Mouse (Mus musculus) mature B cell (primary cell): ENCODE results near the gene Apex1.
"Not testable (repeated sequence)": the region's sequence is repeated elsewhere in the genome, so short reads cannot be mapped to it uniquely, and the experiment has no call there.

Source experiments
- in situ Hi-C: fragments of 300-500 bp; cut with MboI; formaldehyde crosslinking; loops from 2 replicates; pipeline ENCODE4 v1.14.3; 2019

The Apex1 gene

GRCm38 (mm10) chr14:50925111-50925920, 548 bp downstream of the Apex1 start:
- in situ Hi-C loops: loop anchor here (10.0 kb wide), 2 partner anchors 101 to 139 kb away; no protein-coding TSS in a partner anchor

GRCm38 (mm10) chr14:50927366-50927765, 2.6 kb downstream of the Apex1 start:
- in situ Hi-C loops: loop anchor here (10.0 kb wide), 2 partner anchors 103 to 137 kb away; no protein-coding TSS in a partner anchor

GRCm38 (mm10) chr14:50929951-50930350, 5.2 kb downstream of the Apex1 start:
- in situ Hi-C loops: loop anchor here (10.0 kb wide), 3 partner anchors 105 to 135 kb away; partner anchors contain the start of genes Ccnb1ip1 and Parp2

- in situ Hi-C loops: loop anchor here (10.0 kb wide), 1 partner anchor 126 kb away; the partner anchor contains the start of genes Ccnb1ip1 and Parp2
Measured at GRCm38 (mm10) chr14:50930377-50930753, 5.6 kb downstream of the Apex1 start.

- in situ Hi-C loops: loop anchor here (10.0 kb wide), 1 partner anchor 126 kb away; the partner anchor contains the start of genes Ccnb1ip1 and Parp2
Measured at GRCm38 (mm10) chr14:50930754-50931492, 6.2 kb downstream of the Apex1 start, which contains the start of the genes Pip4p1 and Pnp. Gene Pip4p1 (minus strand): TSS chr14:50930856. Gene Pnp (plus strand): TSS chr14:50931082.

GRCm38 (mm10) chr14:50931493-50932020, 6.8 kb downstream of the Apex1 start:
- in situ Hi-C loops: loop anchor here (10.0 kb wide), 1 partner anchor 127 kb away; the partner anchor contains the start of genes Ccnb1ip1 and Parp2

GRCm38 (mm10) chr14:50936649-50937048, 11.9 kb downstream of the Apex1 start:
- in situ Hi-C loops: loop anchor here (10.0 kb wide), 1 partner anchor 132 kb away; the partner anchor contains the start of genes Ccnb1ip1 and Parp2

- in situ Hi-C loops: loop anchor here (10.0 kb wide), 1 partner anchor 134 kb away; the partner anchor contains the start of genes Ccnb1ip1 and Parp2
Measured at GRCm38 (mm10) chr14:50938119-50938908, 13.5 kb downstream of the Apex1 start.

- in situ Hi-C loops: loop anchor here (10.0 kb wide), 1 partner anchor 134 kb away; the partner anchor contains the start of genes Ccnb1ip1 and Parp2
Measured at GRCm38 (mm10) chr14:50938940-50939339, 14.2 kb downstream of the Apex1 start.

GRCm38 (mm10) chr14:50943932-50944667, 19.3 kb downstream of the Apex1 start, which contains the start of gene Gm49342:
Gene Gm49342 (plus strand): TSS chr14:50944517.
- in situ Hi-C loops: no loop called here

- in situ Hi-C loops: not testable (repeated sequence)
Measured at GRCm38 (mm10) chr14:50944668-50945033, 19.9 kb downstream of the Apex1 start.

- in situ Hi-C loops: not testable (repeated sequence)
Measured at GRCm38 (mm10) chr14:50945081-50945480, 20.3 kb downstream of the Apex1 start.

GRCm38 (mm10) chr14:50945526-50945925, 20.8 kb downstream of the Apex1 start:
- in situ Hi-C loops: not testable (repeated sequence)

- in situ Hi-C loops: no loop called here
Measured at GRCm38 (mm10) chr14:50955487-50955886, 30.7 kb downstream of the Apex1 start.

- in situ Hi-C loops: not testable (repeated sequence)
Measured at GRCm38 (mm10) chr14:50955942-50956508, 31.3 kb downstream of the Apex1 start, which contains the start of gene Pnp2. Gene Pnp2 (plus strand): TSS chr14:50955992.

GRCm38 (mm10) chr14:50956724-50957123, 32.0 kb downstream of the Apex1 start:
- in situ Hi-C loops: not testable (repeated sequence)

- in situ Hi-C loops: not testable (repeated sequence)
Measured at GRCm38 (mm10) chr14:50957146-50957545, 32.4 kb downstream of the Apex1 start.

GRCm38 (mm10) chr14:50958289-50958995, 33.7 kb downstream of the Apex1 start:
- in situ Hi-C loops: not testable (repeated sequence)
